Mouse (Mus musculus): ENCODE measurements at regions not wholly inside any gene's neighbourhood (a gene's known extent, or its start where the extent isn't known, plus 50 kb on each side); places are given as distances from the start of the nearest gene placed in this dataset.

DNA sequence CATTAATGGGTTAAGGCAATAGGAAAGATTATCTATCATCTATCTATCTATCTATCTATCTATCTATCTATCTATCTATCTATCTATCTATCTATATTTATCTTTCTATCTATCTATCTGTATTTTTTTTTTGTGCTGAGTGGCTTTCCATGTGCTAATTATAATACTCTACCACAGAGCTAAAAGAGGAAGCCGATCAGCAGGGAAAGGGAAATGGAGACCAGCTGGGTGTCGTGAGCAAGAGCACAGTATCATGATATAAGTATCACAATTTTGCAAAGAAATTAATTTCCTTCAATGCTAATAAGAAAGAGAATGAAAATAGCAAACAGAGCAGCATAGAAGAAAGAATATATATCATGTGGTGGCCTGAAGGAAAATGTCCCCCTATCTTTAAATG, 69.6 kb downstream of the Cldn1 start:
- DNase-seq, result no peak

DNA sequence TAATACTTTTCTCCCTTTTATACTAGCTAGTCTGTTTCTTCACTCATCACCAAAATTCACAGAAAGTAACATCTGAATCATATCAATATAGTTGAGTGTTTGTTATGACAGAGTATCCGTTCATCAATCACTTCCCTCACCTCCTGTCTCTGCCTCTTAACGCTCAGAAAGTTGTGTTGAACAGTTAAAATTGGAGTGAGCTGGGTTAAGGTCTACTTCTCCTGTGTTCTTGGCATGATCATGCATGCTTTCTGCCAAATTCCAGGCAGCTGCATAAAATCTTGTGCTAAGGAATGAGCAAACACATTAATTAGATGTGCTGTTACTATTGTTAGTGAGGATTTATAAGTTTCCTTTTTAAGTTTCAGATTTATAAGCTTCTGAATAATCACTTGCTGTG, 79.9 kb downstream of the Cldn1 start:
- DNase-seq, result no peak

DNA sequence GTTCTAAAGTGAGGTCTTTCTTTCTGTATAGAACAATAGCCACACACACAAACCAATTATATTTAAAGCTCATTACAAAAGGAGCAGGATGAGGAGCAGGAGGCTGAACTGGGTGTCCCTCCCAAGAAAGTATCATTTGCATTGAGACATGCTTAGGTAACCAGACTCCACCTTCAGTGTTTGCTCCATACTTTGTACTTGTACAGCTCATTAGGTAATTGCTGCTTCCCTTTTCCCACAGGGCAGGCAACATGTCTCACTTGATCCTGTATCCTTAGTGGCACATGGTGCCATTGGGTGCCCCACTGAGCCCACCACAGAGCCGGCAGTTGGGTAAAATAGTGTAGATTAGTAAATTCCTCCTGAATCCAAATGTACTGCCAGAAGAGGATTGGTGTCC, 86.0 kb downstream of the Cldn1 start:
- no peak for DNase-seq

DNA sequence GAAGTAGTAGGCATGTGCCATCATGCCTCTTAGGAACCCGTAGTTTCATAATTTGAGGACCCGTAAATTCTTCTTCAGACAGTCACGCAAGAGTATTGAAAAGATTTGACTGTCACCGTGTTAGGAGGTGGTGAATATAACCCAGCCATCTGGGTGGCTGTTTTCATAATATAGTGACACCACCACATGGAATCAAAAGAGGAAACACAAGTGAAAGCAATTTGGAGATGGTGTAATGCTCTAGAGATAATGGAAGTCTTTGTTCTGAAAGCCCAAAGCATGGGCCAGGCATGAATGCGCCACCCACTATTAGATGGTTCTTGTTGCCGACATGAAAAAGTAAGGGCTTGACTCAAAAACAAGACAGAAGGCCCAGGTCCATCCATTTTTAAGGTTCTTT, 86.9 kb downstream of the Cldn1 start:
- no peak for DNase-seq

DNA sequence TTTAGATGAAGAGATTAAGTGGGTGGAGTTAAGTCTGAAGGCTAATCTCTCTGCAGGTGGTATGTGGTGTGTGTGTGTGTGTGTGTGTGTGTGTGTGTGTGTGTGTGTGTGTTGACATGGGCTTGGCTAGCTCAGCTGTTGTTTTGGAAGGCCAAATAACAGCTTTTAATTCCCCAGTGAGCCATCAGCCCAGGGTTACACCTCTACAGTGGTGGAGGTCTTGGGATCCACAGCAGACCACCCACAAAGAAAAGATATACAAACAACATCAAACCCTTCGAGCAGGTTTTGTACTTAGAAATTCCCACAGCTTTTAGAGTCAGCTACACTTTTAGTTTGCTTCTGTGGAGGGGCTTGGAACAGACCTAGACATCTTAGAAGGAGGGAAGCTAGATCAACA, 89.2 kb downstream of the Cldn1 start:
- DNase-seq, result no peak

DNA sequence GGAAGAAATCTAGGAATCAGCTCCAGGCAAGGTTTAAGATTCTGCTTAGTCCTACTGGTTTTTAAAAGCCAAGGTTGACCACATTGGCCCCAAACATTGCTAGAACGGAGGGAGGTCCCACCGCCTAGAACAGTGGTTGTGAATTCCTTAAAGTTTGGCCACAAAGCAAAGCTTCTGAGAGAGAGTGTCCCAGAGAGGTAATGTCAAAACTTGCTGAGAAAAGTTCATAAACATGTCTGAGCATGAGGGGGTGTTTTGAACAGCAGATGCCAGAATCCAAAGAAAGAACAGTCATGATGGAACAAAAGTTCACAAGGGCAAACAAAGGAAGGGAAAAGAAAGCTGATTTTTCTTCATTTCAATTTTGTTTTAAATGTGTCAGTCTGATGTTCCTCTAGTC, 90.1 kb downstream of the Cldn1 start:
- no peak for DNase-seq

DNA sequence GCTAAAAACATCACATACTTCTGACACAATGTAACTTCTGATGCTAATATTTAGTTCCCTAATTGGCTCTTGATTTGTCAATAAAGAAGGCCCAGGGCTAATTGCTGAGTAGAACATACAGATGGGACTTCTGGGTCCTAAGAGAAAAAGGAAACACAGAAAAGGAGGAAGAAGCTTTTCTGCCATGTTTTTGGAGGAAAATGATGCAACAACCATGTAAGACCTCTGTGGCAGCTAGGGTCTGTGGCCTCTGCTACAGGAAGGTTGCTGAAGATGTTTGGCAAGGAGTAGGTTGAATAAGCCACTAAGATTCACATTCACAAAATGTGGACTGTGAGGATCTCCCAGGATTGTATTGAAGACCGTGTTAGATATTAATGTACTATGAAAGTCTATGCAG, 94.9 kb downstream of the Cldn1 start:
- no peak for DNase-seq

DNA sequence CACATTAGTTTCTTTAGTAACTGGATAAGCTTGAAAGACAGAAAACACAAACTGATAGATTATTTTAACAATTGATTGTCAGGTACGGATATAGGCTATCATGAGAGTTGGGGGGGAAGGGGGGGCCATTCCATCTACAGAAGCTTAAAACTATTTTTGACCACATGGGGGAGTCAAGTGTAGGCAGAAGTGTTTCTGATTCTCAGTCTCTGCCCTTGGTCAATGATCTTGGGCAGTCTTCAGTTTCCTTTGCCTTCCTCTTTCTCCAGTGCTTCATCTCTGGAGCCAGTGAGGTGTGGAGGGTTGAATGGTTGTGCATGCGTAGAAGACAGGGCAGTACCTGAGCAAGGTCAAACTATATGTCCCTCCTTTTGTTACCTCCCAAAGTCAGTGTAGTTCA, 118.8 kb downstream of the Cldn1 start:
- no peak for DNase-seq

DNA sequence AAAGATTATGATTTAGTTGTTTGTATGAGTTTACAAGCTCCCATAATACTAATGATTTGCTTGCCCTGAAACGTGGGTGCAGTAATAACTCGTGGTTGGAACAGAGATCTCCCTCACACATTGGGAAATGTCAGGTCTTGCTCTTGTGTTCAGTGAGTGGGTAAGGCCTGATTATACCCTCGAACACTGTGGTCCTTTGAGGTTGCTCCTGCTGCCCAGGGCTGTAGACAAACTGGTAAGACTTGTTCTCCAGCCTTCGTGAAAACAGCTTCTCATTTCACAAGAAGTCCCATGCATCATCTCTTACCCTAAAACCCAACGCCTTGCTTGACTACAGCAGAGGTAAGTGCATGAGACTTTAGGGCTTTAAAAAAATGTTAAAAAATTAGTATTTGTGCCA, 119.9 kb downstream of the Cldn1 start:
- DNase-seq, result no peak

DNA sequence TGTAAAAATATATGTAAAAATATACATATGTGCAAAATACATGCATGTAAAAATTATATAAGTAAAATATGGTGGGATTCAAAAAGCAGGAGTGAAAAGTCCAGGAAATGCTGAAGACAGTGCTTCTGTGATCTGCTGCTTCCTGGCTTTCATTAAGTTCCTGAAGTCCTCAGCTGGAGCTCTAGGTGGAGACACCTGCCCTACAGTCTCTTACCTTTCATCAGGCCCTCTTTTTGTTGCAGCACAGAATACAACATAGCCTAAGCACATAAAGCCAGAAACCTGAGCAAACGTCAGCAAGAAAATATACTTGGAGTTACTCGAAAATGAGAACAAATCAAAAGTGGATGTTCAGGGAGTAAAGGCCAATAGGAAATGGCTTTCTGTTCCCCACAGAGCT, 120.6 kb downstream of the Cldn1 start:
- no peak for DNase-seq

DNA sequence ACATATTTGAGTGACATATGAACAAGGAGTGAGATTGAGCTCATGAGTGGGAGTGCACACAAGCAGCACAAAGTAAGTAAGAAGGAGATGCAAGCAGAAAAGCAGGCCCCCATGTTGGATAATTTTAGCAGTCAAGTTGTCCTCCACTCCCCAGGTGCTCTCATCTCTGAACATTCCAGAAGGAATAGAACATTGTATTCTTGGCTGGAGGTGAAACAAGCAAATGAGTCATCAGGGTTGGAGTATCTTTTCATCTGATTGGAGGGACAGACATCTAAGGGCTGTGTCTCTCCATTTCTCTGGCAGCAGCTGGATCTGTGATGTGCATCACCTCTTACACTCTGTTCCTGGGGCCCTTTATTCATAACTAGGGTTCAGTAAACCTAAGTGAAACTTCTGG, 122.7 kb downstream of the Cldn1 start:
- no peak for DNase-seq

DNA sequence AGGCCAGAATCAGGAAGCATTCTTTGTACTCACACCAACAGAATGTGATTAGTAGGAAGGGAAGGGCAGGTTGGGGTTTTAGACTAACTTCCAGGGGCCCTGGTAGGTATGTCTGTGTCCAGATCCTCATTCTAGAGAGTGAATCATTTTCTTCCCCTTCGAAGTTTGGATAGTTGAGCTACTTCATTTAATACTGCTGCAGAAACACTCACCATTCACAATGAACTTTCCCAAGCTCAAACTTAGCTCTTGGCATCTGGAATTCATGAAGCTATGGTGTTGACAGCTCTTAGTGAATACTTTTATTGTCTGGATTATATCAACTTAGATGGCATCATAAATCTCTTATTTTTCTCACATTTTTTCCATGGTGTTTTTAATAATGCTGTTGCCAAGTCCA, 123.7 kb downstream of the Cldn1 start:
- DNase-seq, result no peak

DNA sequence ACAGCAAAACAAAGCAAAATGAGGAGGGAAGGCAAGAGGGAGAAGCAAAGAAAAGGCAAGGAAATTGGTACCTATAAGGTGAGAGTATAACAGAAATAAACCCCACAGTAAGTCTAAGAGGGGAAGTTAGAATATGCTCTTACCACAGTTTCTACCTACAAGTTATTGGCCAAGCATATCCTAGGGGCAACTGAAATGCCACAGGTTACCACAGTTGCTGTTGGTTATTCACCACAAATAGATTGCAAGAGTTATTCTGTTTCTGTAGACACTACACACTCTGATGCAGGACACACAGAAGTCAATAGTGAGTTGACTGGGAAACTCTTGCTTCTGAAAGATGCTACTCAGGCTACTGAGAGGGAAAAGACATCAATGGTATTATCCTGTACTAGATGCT, 129.7 kb upstream of the P3h2 start:
- DNase-seq, result no peak

DNA sequence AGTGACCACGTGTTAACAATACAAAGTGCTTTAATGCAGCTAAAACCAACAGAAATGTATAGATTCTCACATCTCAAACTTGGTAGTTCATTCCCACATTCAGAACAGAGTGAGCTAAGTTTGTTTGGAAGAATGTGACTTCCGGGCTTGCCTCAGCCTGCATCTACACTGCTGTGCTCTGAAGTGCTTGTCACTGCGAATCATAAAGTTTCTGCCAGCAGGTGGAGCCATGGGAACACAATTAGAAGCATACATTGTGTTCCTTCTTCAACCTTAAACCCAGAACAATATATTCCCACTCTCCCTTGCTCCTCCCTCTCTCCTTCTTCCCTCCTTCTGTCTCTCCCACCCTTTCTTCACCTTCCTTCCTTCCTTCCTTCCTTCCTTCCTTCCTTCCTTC, 128.5 kb upstream of the P3h2 start:
- peak; percentile 66 to 74 for DNase-seq

DNA sequence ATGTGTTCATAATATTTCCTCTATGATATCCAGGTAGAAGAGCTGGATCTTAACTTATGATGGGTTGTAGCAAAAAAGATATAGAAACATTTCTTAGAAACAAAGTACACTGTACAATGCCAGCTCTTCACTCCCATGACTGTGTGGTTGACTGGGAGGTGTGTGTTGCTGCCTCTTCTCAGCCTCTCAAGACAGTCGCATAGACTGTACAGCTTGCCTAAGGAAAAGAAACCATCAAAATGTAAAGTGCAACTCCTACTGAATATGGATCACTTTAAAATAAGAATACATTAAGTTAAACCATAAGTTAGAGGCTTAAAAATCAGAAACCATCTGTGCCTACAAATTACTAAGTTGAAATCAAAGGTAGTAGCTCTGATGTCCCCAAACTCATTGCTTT, 125.5 kb upstream of the P3h2 start:
- no peak for DNase-seq

DNA sequence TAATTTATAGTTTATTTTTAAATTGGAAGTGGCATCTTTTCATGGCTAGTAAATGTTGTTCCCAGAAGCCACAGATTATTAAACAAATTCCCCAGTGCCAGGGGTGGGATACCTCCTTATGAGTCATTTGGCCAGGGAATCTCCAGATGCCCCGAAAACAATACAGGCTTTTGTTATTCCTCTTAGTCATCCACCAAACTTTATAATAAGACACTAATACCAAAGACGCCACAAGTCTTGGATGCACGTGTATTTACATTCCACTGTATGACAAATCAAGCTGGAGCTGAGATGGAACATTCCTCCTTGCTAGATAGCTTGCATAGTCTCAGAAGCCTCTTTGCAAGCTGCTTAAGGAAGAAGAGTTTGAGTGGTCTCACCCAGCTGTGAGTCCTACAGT, 105.8 kb upstream of the P3h2 start:
- DNase-seq, result no peak

DNA sequence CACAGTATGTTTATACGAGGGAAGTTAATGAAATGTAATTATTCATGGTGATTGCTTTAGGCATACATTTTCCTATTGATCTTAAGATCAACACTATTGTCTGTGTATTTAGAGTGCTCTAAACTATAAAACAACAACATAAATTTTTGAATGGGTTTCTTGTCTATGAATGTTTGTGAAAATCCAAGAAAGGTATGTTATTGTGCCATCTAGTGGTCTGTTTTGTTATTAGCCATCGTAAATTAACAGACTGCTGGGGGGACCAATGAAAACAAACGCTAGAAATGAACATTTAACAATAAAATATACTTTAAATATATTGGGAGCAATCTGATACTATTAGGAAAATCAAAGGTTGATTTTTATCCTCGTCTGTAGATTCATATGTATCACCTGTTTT, 93.5 kb upstream of the P3h2 start:
- DNase-seq, result no peak

DNA sequence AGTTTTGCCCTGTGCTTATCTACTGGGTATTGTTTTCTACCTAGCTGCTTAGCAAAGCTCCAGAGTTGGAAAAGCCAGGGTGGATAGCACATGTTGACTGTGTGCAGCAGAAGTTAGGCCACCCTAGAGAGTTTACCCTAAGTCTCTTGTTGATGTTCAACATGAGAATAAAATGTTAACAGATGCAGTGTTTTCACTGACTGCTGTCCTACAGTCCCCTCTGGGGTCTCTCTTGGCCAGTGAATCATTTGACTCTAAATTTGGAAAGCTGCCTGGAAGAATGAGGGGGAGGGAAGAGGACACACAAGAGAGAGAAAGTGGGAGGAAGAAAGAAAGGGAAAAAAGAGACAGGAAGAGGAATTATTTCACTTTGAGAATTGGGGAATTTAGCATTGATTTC, 90.8 kb upstream of the P3h2 start:
- DNase-seq, result no peak

DNA sequence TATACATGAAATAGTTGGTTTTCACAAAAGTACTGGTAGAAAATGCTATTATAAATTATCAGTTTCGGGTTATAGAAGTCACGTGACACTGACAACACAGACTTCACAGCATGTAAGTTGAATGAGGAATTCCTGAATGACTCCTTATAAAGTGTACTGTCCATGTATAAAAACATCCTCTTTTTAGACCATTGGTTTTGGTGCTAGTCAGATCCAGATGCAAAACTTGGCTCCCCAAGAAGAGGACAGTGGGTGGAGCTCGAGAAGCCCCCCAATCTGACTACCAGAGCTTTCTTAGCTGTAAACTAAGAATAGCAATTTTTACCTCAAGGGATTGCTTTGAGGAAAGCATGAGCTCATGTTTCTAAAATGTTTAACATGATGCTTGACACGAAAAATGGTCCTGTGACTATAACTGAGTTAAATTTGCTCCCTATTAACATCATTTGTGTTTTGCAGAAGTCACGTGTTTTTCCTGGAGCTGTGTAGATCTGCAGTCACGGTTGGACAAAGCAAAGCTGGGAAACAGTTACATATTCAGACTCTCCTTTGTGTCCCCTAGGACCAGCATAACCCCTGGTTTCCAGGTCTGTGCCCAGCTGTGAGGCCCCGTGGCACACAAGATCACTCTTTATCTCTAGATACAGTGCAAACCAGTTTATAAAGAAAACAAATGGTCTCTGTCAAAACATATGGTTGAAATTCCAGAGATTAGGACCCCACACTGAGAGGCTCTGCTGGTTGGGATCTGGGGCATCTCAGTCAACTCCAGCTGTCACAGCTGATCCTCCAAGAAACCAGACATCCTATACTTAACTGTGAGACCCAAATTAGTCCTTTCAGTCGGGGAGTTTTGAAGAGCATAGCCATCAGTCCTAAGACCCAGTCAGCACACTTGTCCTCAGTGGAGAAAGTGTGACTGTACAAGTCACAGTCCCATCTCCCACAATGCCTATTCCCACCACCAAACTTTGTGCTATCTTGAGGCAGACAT, 80.0 kb upstream of the P3h2 start:
- DNase-seq, result no peak

DNA sequence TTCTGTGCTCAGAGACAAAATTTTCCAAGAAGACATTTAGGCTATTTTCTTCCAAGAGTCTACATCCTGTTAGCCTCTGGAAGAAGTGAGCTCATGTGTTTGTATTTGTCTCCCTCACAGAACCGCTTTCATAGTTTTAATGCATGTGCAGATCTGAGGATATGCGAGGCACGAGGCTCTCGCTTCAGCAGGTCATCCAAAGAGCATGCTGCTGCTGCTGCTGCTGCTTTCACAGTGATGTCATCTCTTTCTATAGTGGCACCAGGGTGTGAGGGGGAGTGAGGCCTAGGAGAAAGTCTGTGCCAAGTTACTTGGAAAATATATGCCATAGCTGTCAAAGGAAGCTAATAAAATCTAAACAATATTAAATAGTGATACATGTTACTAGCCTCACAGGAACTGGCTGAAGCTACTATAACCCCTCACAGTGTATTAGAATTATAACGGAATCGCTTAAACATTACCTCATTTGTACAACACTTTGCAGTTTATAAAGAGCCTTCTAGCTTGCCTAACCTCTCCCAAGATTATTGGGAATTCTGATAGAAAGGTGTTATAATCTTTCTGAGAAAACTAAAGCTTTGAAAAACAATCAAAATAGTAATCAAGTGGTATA, 79.2 kb upstream of the P3h2 start:
- DNase-seq, result no peak

DNA sequence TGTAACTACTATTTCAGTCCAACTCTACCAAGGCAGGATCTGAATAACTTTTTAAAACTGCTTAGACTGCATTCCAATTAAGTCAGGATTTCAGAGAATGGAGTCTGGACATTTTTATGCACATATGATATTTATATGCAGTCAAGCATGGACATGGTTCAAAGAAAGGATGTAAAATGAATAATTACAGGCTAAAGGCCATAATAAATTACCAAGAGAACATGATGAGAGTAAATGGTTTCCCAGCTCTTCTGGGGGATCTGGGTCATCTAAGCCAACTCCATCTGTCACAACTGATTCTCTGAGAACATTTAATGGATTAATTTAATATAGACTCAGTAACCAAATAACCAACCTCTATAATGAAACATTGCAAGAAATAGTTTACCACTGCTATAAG, 77.9 kb upstream of the P3h2 start:
- no peak for DNase-seq

DNA sequence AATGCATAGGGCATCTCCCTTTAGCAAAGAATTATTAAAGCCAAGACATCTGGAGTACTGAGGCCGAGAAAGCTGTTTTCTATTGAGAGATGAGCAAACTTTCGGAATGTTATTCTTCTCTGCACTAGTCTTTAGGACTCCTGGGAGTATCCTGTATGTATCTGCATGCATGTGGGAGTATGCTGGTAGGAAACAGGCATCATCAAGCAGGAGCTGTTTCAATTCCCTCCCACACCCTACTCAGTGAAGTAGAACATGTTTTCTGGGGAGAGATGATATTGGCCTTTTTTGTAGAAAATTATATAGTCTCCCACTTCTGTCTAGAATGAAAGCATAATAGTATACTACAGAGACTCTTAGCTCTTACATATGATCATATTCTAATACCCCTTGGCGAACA, 76.1 kb upstream of the P3h2 start:
- no peak for DNase-seq

DNA sequence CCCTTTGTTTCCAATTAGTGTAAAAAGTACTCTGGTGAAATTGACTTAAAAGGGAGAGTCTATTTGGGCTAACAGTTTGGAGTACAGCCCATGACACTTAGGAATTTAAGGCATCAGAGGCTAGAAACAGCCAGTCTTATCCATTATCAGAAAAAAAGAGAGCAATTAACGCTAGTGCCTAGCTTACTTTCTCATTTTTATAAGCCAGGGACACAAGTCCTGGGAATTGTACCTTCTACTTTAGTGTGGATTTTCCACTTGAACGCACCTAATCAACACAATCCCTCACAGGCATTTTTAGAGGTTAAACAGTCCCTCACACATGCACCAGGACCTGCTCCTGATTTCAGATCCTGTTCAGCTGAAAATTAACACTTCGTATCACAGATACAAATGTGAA, 65.9 kb upstream of the P3h2 start:
- no peak for DNase-seq

DNA sequence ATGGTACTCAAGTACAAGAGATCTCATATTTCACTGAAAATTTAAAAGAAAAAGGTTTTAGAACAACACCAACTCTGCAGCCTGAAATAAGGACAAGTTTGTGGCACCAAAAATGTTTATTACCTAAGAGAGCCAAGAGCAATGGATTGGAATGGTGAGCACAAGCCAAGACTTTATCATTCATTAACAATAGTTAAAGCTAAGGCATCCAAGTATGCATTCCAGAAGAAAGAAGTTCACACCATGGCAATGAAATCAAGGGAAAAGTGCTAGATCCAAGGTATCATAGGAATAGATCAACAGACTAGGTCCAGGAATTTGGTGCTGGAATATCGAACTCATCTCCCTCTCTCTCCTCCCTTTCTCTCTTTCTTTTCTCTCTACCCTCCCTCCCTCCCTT, 63.8 kb upstream of the P3h2 start:
- no peak for DNase-seq

DNA sequence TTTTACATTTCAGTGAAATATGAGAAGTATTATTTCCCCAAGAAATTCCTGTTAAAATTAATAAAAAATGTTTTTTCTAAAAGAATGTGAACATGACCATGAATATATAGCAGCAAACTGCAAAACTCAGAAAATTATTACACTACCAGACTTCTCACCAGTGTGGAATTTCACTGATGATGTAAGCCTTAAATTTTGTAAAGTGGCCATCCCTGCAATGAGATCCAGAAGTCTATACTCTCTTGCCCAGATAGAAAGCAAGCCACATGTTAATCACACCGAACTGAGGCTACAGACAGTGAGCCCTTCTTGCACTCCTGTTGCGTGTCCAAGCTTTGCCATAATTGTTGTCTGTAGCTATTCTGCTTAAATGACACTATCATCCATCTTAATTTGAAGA, 62.6 kb upstream of the P3h2 start:
- no peak for DNase-seq
